21 mouse cellular contexts compared by ENCODE assay signal in genomic region chr5:134439481-134439880, GRCm38 (mm10). TPM values are rescaled to one million over a fixed set of nuclear protein-coding genes. Genes with fewer than 3 reads are reported as not detected.
DNase-seq lines count a peak whose midpoint lies in the region; ATAC-seq and TF ChIP-seq lines count a peak whose summit lies in the region.
"Had no signal": no experiment of that assay in that cellular context is flagged by ENCODE, and none has a peak within 500 bp of the region (broad histone marks: within the 10 kb centered on the region; RNA-seq: fewer than 3 reads in every experiment).

No protein-coding gene starts in this region.

- no peak for DNase-seq in heart, adult 2 months
- no peak for DNase-seq in neural tube, embryonic 10.5 days (ENCODE audit: extremely low spot score, low spot score)
- no peak for DNase-seq in intestine, embryonic 14.5 days (ENCODE audit: low spot score)
- DNase-seq in stomach, postnatal 0 days (ENCODE audit: low spot score): no peak
- no peak for DNase-seq in gastrocnemius, postnatal 36 days
- DNase-seq in ovary, postnatal 14 days (ENCODE audit: low spot score): no peak
- DNase-seq: cerebellum, adult 18-20 months; cerebellum, postnatal 36 days; kidney, adult 11 months; right cerebral cortex, adult 18-20 months; spleen, adult 18-20 months; thymus, adult 18-20 months had no signal

- ATAC-seq in heart, embryonic 16.5 days (replicated peaks; ENCODE audit: extremely low read depth, insufficient read depth, low FRiP score): no peak
- ATAC-seq in neural tube, embryonic 13.5 days (ENCODE audit: low read depth): no peak
- ATAC-seq in intestine, embryonic 14.5 days (replicated peaks; ENCODE audit: low FRiP score, low TSS enrichment, low read depth): no peak
- ATAC-seq in stomach, postnatal 0 days (ENCODE audit: low FRiP score, low TSS enrichment): no peak
- ATAC-seq: forebrain, embryonic 13.5 days; midbrain, embryonic 16.5 days had no signal

- H3K9me3 ChIP-seq in heart, embryonic 16.5 days (replicated peaks; ENCODE audit: control insufficient read depth, low read length): 0 out of 2 replicates have a peak, but pooled peaks cover 3% of the 10 kb centered on the region
- 0 out of 2 replicates have a peak, but pooled peaks cover 3% of the 10 kb centered on the region for H3K9me3 ChIP-seq in neural tube, embryonic 13.5 days
- no peaks in the 10 kb centered on the region for H3K9me3 ChIP-seq in intestine, embryonic 14.5 days (ENCODE audit: control insufficient read depth, low read length)
- no peaks in the 10 kb centered on the region for H3K9me3 ChIP-seq in stomach, postnatal 0 days (ENCODE audit: control insufficient read depth, low read length)
- H3K9me3 ChIP-seq: G1E had no signal

- H3K4me3 ChIP-seq in heart, embryonic 16.5 days (ENCODE audit: low read length): no peak overlapping the region
- no peak overlapping the region for H3K4me3 ChIP-seq in heart, adult 2 months
- H3K4me3 ChIP-seq in neural tube, embryonic 13.5 days: no peak overlapping the region
- no peak overlapping the region for H3K4me3 ChIP-seq in intestine, embryonic 14.5 days (ENCODE audit: low read depth, low read length)
- H3K4me3 ChIP-seq in stomach, postnatal 0 days (ENCODE audit: low read depth, low read length): no peak overlapping the region
- H3K4me3 ChIP-seq: erythroblast, embryonic 14.5 days; forebrain, embryonic 13.5 days; hindbrain, embryonic 13.5 days; limb, embryonic 13.5 days had no signal

- peaks cover 2% of the 10 kb centered on the region; the same call in 1 of the 2 replicates for H3K79me2 ChIP-seq in heart, adult 2 months (replicated peaks; ENCODE audit: control insufficient read depth, insufficient read depth, low read length)

- H3K27me3 ChIP-seq in heart, embryonic 16.5 days (ENCODE audit: control insufficient read depth, insufficient read depth, low read length): no peaks in the 10 kb centered on the region
- H3K27me3 ChIP-seq in heart, adult 2 months (ENCODE audit: control insufficient read depth, insufficient read depth, low read length): no peaks in the 10 kb centered on the region
- no peaks in the 10 kb centered on the region for H3K27me3 ChIP-seq in neural tube, embryonic 13.5 days
- H3K27me3 ChIP-seq in intestine, embryonic 14.5 days (replicated peaks; ENCODE audit: control insufficient read depth, insufficient read depth, low read length): no peaks in the 10 kb centered on the region
- no peaks in the 10 kb centered on the region for H3K27me3 ChIP-seq in stomach, postnatal 0 days (ENCODE audit: control insufficient read depth, insufficient read depth, low read length)
- H3K27me3 ChIP-seq: forebrain, embryonic 13.5 days; hindbrain, embryonic 13.5 days; limb, embryonic 13.5 days had no signal

- H3K4me2 ChIP-seq in heart, embryonic 16.5 days (ENCODE audit: low read depth, low read length): no peak overlapping the region
- H3K4me2 ChIP-seq in neural tube, embryonic 13.5 days: no peak overlapping the region
- H3K4me2 ChIP-seq in intestine, embryonic 14.5 days (ENCODE audit: low read length): no peak overlapping the region
- no peak overlapping the region for H3K4me2 ChIP-seq in stomach, postnatal 0 days (replicated peaks; ENCODE audit: low read depth)
- H3K4me2 ChIP-seq: forebrain, embryonic 13.5 days; hindbrain, embryonic 13.5 days; limb, embryonic 13.5 days had no signal

- WGBS in heart, embryonic 16.5 days: 90% methylated on average over 7 of the region's 7 CpGs
- 94% methylated on average over 7 of the region's 7 CpGs for whole genome bisulfite sequencing in heart, adult 2 months
- WGBS in neural tube, embryonic 13.5 days: 94% methylated on average over 7 of the region's 7 CpGs
- 93% methylated on average over 7 of the region's 7 CpGs for WGBS in intestine, embryonic 14.5 days
- 92% methylated on average over 7 of the region's 7 CpGs for WGBS in stomach, postnatal 0 days

- TF ChIP-seq EP300 in heart, adult 2 months (IDR thresholded peaks at IDR 0.05; ENCODE audit: insufficient read depth, low read depth, low read length): no peak
- no peak for TF ChIP-seq EP300 in stomach, postnatal 0 days (optimal IDR thresholded peaks at IDR 0.05)

- H3K4me1 ChIP-seq in heart, embryonic 16.5 days (ENCODE audit: control insufficient read depth, insufficient read depth, low read length): peaks cover 60% of the 10 kb centered on the region
- peaks cover 19% of the 10 kb centered on the region for H3K4me1 ChIP-seq in heart, adult 2 months (ENCODE audit: control insufficient read depth, insufficient read depth, low read length)
- H3K4me1 ChIP-seq in neural tube, embryonic 13.5 days (replicated peaks): peaks cover 54% of the 10 kb centered on the region
- peaks cover 40% of the 10 kb centered on the region for H3K4me1 ChIP-seq in intestine, embryonic 14.5 days (replicated peaks; ENCODE audit: control insufficient read depth, insufficient read depth, low read length)
- H3K4me1 ChIP-seq in stomach, postnatal 0 days (replicated peaks; ENCODE audit: control insufficient read depth, insufficient read depth): peaks cover 15% of the 10 kb centered on the region

- peak overlapping the region; percentile 72 for H3K27ac ChIP-seq in heart, embryonic 16.5 days (ENCODE audit: low read length)
- no peak overlapping the region; the same call in 1 of the 2 replicates for H3K27ac ChIP-seq in heart, adult 2 months
- H3K27ac ChIP-seq in neural tube, embryonic 13.5 days (replicated peaks): peak overlapping the region; percentile 14; the same call in 1 of the 2 replicates
- 0 out of 2 replicates have a peak overlapping the region, but pooled peaks have one; percentile 4 for H3K27ac ChIP-seq in intestine, embryonic 14.5 days (ENCODE audit: low read depth)
- H3K27ac ChIP-seq in stomach, postnatal 0 days (replicated peaks): 0 out of 2 replicates have a peak overlapping the region, but pooled peaks have one; percentile 41
- H3K27ac ChIP-seq: forebrain, embryonic 13.5 days; hindbrain, embryonic 13.5 days; limb, embryonic 13.5 days; liver, embryonic 14.5 days had no signal

- H3K9ac ChIP-seq in heart, embryonic 16.5 days (ENCODE audit: low read length): no peak overlapping the region
- no peak overlapping the region for H3K9ac ChIP-seq in heart, adult 2 months (ENCODE audit: low read depth, low read length)
- H3K9ac ChIP-seq in neural tube, embryonic 13.5 days: no peak overlapping the region
- no peak overlapping the region for H3K9ac ChIP-seq in intestine, embryonic 14.5 days (ENCODE audit: low read length)
- no peak overlapping the region for H3K9ac ChIP-seq in stomach, postnatal 0 days (ENCODE audit: low read length)
- H3K9ac ChIP-seq: forebrain, embryonic 13.5 days; hindbrain, embryonic 13.5 days; limb, embryonic 13.5 days; liver, embryonic 14.5 days had no signal

- intact Hi-C loops in heart, adult 2 months (cut with DNase I): loop anchor here (2.0 kb wide), 1 partner anchor 15 kb away; no protein-coding TSS in a partner anchor
- intact Hi-C loops in gastrocnemius, postnatal 36 days (cut with DNase I): no loop called here

- H3K36me3 ChIP-seq in heart, embryonic 16.5 days (ENCODE audit: control insufficient read depth, insufficient read depth): 0 out of 2 replicates have a peak, but pooled peaks cover 4% of the 10 kb centered on the region
- H3K36me3 ChIP-seq in heart, adult 2 months (ENCODE audit: control insufficient read depth, insufficient read depth, low read length): no peaks in the 10 kb centered on the region
- H3K36me3 ChIP-seq in neural tube, embryonic 13.5 days: peaks cover 24% of the 10 kb centered on the region
- 0 out of 2 replicates have a peak, but pooled peaks cover 12% of the 10 kb centered on the region for H3K36me3 ChIP-seq in intestine, embryonic 14.5 days (ENCODE audit: control insufficient read depth, insufficient read depth, low read length)
- H3K36me3 ChIP-seq in stomach, postnatal 0 days (ENCODE audit: control insufficient read depth, insufficient read depth, low read length): no peaks in the 10 kb centered on the region
- H3K36me3 ChIP-seq: G1E had no signal

- no peak for TF ChIP-seq POLR2A in heart, adult 2 months (IDR thresholded peaks at IDR 0.05; ENCODE audit: insufficient read depth, low read depth, low read length)

- no peak for TF ChIP-seq CTCF in heart, adult 2 months (IDR thresholded peaks at IDR 0.05)
- TF ChIP-seq CTCF in stomach, postnatal 0 days (IDR thresholded peaks at IDR 0.05; ENCODE audit: low read depth): no peak

RNA-seq across cellular contexts. Expression of gene Gtf2ird1, which starts 17.0 kb away (rescaled TPM):
- 48.2 and 50.7 TPM in 2 replicates for polyA plus RNA-seq in heart, embryonic 16.5 days (2015; fragmentation: Nextera tagmentation; extraction: Ambion mirVana)
- total RNA-seq in heart, adult 2 months (2021): 10 to 100 TPM; 23.8 to 26.4 TPM
- 13.4 and 18.0 TPM in 2 replicates for polyA plus RNA-seq in heart, adult 2 months (2012; rRNA removed)
- 63.1 and 85.8 TPM in 2 replicates for polyA plus RNA-seq in neural tube, embryonic 13.5 days (2015; fragmentation: Nextera tagmentation; extraction: Ambion mirVana)
- 85.9 and 101 TPM in 2 replicates for polyA plus RNA-seq in intestine, embryonic 14.5 days (2014; fragmentation: Nextera tagmentation; extraction: Ambion mirVana)
- 42.4 and 47.0 TPM in 2 replicates for polyA plus RNA-seq in stomach, postnatal 0 days (2015; fragmentation: Nextera tagmentation; extraction: Ambion mirVana)
- 1 to 10 TPM; 8.2 to 9.2 TPM for total RNA-seq in gastrocnemius, postnatal 36 days (2021)
